Mouse (Mus musculus): ENCODE results near the gene Rhox7b. TPM values are rescaled to one million over a fixed set of nuclear protein-coding genes. Genes with fewer than 3 reads are reported as not detected.
"Not testable (repeated sequence)": the region's sequence is repeated elsewhere in the genome, so short reads cannot be mapped to it uniquely, and the experiment has no call there.

The Rhox7b gene
- polyA plus RNA-seq (2015; fragmentation: Nextera tagmentation; extraction: Ambion mirVana): not detected in 2 replicates

DNA sequence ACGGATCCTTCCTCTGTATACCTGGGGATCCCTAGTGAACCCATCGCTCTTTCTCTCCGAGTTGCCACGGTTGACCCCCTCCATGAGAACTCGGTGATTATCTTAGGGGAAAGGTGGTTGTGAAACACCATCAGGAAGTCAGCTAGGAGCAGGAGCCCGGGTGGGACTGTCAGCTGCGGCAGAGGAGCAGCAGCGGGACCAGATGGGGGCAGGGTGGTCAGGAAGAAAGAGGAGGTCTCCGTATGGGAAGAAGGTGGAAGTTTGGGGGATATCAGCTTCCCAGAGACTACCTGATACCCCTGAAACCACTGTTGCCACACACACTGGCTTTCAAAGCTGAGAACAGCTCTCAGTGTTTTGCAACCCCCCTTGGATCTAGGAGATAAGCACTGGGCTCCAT is at the start of gene Rhox7b:
Rhox7b (minus strand) TSS at position 101 of the 400 bp plus-strand sequence.
- H3K9ac ChIP-seq; H3K27me3 ChIP-seq; H3K9me3 ChIP-seq; H3K36me3 ChIP-seq; ATAC-seq (ENCODE audit: low FRiP score); H3K4me3 ChIP-seq; H3K4me2 ChIP-seq; H3K4me1 ChIP-seq (replicated peaks); H3K27ac ChIP-seq: not testable (repeated sequence)
- 88% methylated on average over 9 of the region's 9 CpGs for WGBS

- Histone ChIP-seq H3K9me3 (no peaks in the 10 kb centered on the region), H3K4me1 (replicated peaks) (no peaks in the 10 kb centered on the region), H3K9ac (no peak overlapping the region), H3K27me3 (no peaks in the 10 kb centered on the region), H3K36me3 (no peaks in the 10 kb centered on the region), H3K4me3 (no peak overlapping the region), H3K27ac (no peak overlapping the region), H3K4me2 (no peak overlapping the region)
- ATAC-seq (ENCODE audit: low FRiP score): no peak
- 65% methylated on average over 4 of the region's 4 CpGs for WGBS
These were observed 19.3 kb upstream of the Rhox7b start for GRCm38 (mm10) chrX:37916311-37916710.

DNA sequence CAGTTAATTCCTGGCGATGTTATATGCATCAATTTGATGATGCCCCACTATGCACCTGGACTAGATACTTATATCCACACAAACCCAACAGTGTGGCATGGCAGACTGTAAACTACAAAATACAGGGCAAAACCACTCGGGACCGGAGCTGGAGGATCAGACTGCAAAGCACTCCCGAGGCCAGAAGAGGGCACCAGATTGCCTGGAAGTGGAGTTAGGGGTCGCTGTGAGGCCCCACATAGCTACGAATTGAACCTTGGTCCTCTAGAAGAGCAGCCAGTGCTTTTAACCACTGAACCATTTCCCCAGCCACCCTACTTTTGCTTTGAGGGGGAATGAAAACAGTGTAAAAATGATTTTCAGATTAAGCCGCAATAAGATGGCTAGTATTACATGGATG is 11.5 kb upstream of the Rhox7b start:
- H3K4me3 ChIP-seq: no peak overlapping the region
- no peak for ATAC-seq (ENCODE audit: low FRiP score)
- H3K36me3 ChIP-seq: no peaks in the 10 kb centered on the region

GRCm38 (mm10) chrX:37903727-37904126 is 6.7 kb upstream of the Rhox7b start:
- Histone ChIP-seq H3K4me3 (no peak overlapping the region), H3K9ac (no peak overlapping the region), H3K4me1 (replicated peaks) (no peaks in the 10 kb centered on the region), H3K9me3 (no peaks in the 10 kb centered on the region), H3K36me3 (no peaks in the 10 kb centered on the region), H3K4me2 (no peak overlapping the region), H3K27ac (no peak overlapping the region), H3K27me3 (no peaks in the 10 kb centered on the region)
- ATAC-seq (ENCODE audit: low FRiP score): no peak
- 72% methylated on average over 5 of the region's 5 CpGs for WGBS

More for the DNA sequence above, 11.5 kb upstream of the Rhox7b start:
- no peaks in the 10 kb centered on the region for H3K27me3 ChIP-seq
- WGBS: 62% methylated on average over 7 of the region's 7 CpGs
- H3K9me3 ChIP-seq: no peaks in the 10 kb centered on the region
- H3K9ac ChIP-seq: no peak overlapping the region
- no peaks in the 10 kb centered on the region for H3K4me1 ChIP-seq (replicated peaks)
- no peak overlapping the region for H3K27ac ChIP-seq
- H3K4me2 ChIP-seq: no peak overlapping the region

- not testable (repeated sequence) for H3K9me3 ChIP-seq; H3K27me3 ChIP-seq; H3K4me3 ChIP-seq; H3K27ac ChIP-seq; H3K36me3 ChIP-seq; H3K9ac ChIP-seq; H3K4me1 ChIP-seq (replicated peaks); ATAC-seq (ENCODE audit: low FRiP score); H3K4me2 ChIP-seq
- 89% methylated on average over 10 of the region's 18 CpGs for WGBS
These were observed 4.6 kb upstream of the Rhox7b start, which contains the start of gene Rhox9 for GRCm38 (mm10) chrX:37901670-37902069. TSS of gene Rhox9 (minus strand) at chrX:37901770.

DNA sequence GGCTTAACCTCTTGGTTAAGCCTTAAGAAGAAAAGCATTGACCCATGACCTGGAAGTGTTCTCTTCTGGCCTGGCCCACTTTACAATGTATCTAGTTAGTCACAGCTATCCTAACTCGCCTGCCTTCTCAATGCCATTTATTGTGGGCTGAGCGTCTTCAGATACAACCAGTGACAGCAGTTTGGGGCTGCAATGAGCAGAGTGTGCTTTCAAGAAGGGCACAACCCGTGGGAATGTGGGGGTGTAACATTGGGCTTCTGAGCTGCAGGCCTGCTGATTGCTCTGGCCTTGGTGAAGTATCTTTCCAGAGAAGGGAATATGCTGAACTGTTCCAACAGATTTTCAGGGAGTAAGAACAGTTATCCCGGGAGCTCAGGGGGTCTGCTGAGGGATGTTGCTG is 18.2 kb downstream of the Rhox7b start, which contains the start of gene Rhox8:
Rhox8 (minus strand) TSS at position 101 of the 400 bp plus-strand sequence.
- 77% methylated on average over 4 of the region's 4 CpGs for WGBS
- no peak for ATAC-seq (ENCODE audit: low FRiP score)
- H3K27me3 ChIP-seq: no peaks in the 10 kb centered on the region
- no peak within 1 kb of the TSS for H3K4me2 ChIP-seq
- H3K9me3 ChIP-seq: no peaks in the 10 kb centered on the region
- no peaks in the 10 kb centered on the region for H3K36me3 ChIP-seq
- H3K27ac ChIP-seq: no peak within 1 kb of the TSS
- H3K4me1 ChIP-seq (replicated peaks): no peaks in the 10 kb centered on the region
- H3K4me3 ChIP-seq: no peak within 1 kb of the TSS
- H3K9ac ChIP-seq: no peak within 1 kb of the TSS

- no peaks in the 10 kb centered on the region for H3K27me3 ChIP-seq
- no peak for ATAC-seq (ENCODE audit: low FRiP score)
- 96% methylated on average over 2 of the region's 2 CpGs for WGBS
These were observed 25.4 kb downstream of the Rhox7b start for GRCm38 (mm10) chrX:37871641-37872040.

More at GRCm38 (mm10) chrX:37871641-37872040, 25.4 kb downstream of the Rhox7b start:
- Histone ChIP-seq H3K4me2 (no peak overlapping the region), H3K27ac (no peak overlapping the region), H3K9me3 (no peaks in the 10 kb centered on the region), H3K36me3 (no peaks in the 10 kb centered on the region), H3K4me3 (no peak overlapping the region), H3K4me1 (replicated peaks) (no peaks in the 10 kb centered on the region), H3K9ac (no peak overlapping the region)

Other genes starting within 250 kb of the Rhox7b start
- not detected in 2 replicates for gene Rhox4g, start 245.9 kb downstream of the Rhox7b start, polyA plus RNA-seq (2015; fragmentation: Nextera tagmentation; extraction: Ambion mirVana)
- gene Rhox3h, start 228.5 kb downstream of the Rhox7b start, polyA plus RNA-seq (2015; fragmentation: Nextera tagmentation; extraction: Ambion mirVana): not detected in 2 replicates
- gene Rhox2h, start 224.0 kb downstream of the Rhox7b start, polyA plus RNA-seq (2015; fragmentation: Nextera tagmentation; extraction: Ambion mirVana): not detected in 2 replicates
- 0.36 TPM in 1 of 2 replicates, not detected in the other for gene Rhox5, start 92.4 kb downstream of the Rhox7b start, polyA plus RNA-seq (2015; fragmentation: Nextera tagmentation; extraction: Ambion mirVana)
- not detected in 2 replicates for gene Rhox6, start 70.3 kb downstream of the Rhox7b start, polyA plus RNA-seq (2015; fragmentation: Nextera tagmentation; extraction: Ambion mirVana)
- gene Rhox7a, start 65.5 kb downstream of the Rhox7b start, polyA plus RNA-seq (2015; fragmentation: Nextera tagmentation; extraction: Ambion mirVana): not detected in 2 replicates
- not detected in 2 replicates for gene Rhox8, start 18.3 kb downstream of the Rhox7b start, polyA plus RNA-seq (2015; fragmentation: Nextera tagmentation; extraction: Ambion mirVana)
- not detected in 2 replicates for gene Rhox9, start 4.5 kb upstream of the Rhox7b start, polyA plus RNA-seq (2015; fragmentation: Nextera tagmentation; extraction: Ambion mirVana)
- gene Btg1-ps1, start 121.6 kb upstream of the Rhox7b start, polyA plus RNA-seq (2015; fragmentation: Nextera tagmentation; extraction: Ambion mirVana): not detected in 2 replicates
- not detected in 2 replicates for gene Btg1-ps2, start 145.9 kb upstream of the Rhox7b start, polyA plus RNA-seq (2015; fragmentation: Nextera tagmentation; extraction: Ambion mirVana)
- gene Rhox10, start 169.2 kb upstream of the Rhox7b start, polyA plus RNA-seq (2015; fragmentation: Nextera tagmentation; extraction: Ambion mirVana): not detected in 2 replicates
- gene Rhox11, start 187.9 kb upstream of the Rhox7b start, polyA plus RNA-seq (2015; fragmentation: Nextera tagmentation; extraction: Ambion mirVana): not detected in 2 replicates
- gene Rhox12, start 213.7 kb upstream of the Rhox7b start, polyA plus RNA-seq (2015; fragmentation: Nextera tagmentation; extraction: Ambion mirVana): not detected in 2 replicates
- not detected in 2 replicates for gene Rhox13, start 224.0 kb upstream of the Rhox7b start, polyA plus RNA-seq (2015; fragmentation: Nextera tagmentation; extraction: Ambion mirVana)

All from hindbrain, embryonic 13.5 days (tissue).